Mouse (Mus musculus): ENCODE results near the gene Hist1h2aa. TPM values are rescaled to one million over a fixed set of nuclear protein-coding genes. Genes with fewer than 3 reads are reported as not detected.

Gene Hist1h2aa
- polyA plus RNA-seq, 1 experiment from 2014 or later = not detected

DNA sequence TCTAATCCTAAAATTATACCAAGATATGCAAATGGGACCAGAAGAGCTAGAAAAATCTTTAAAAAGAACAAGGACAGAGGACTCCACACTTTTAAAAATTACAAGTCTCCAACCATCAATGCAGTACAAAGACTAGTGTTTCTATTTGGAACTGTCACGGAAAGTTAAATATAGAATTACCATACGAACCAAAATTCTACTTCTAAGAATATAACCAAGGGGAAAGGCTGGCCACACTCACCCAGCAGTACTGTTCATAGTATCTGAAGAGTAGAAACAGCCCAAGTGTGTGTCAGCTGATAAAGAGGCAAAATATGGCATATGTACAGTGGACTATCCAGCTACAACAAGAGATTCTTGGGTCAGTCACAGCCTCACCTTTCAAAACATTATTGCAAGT, 30.6 kb downstream of the Hist1h2aa start:
- H3K4me2 ChIP-seq (ENCODE audit: low read depth) = no peak overlapping the region
- no peaks in the 10 kb centered on the region for H3K27me3 ChIP-seq (ENCODE audit: control insufficient read depth, insufficient read depth, low read length)
- H3K4me3 ChIP-seq (ENCODE audit: low read depth, low read length) = no peak overlapping the region
- no peaks in the 10 kb centered on the region for H3K4me1 ChIP-seq (ENCODE audit: control insufficient read depth, insufficient read depth, low read length)
- H3K9me3 ChIP-seq (ENCODE audit: control insufficient read depth, low read length) = no peaks in the 10 kb centered on the region
- 92% methylated on average over 2 of the region's 2 CpGs for WGBS
- H3K9ac ChIP-seq (ENCODE audit: low read length) = no peak overlapping the region
- no peak overlapping the region for H3K27ac ChIP-seq (ENCODE audit: low read depth, low read length)
- DNase-seq (ENCODE audit: low spot score) (no peak), ATAC-seq (ENCODE audit: insufficient read depth, low FRiP score, low TSS enrichment) (no peak)
- no peaks in the 10 kb centered on the region for H3K36me3 ChIP-seq (ENCODE audit: control insufficient read depth, insufficient read depth, low read length)

DNA sequence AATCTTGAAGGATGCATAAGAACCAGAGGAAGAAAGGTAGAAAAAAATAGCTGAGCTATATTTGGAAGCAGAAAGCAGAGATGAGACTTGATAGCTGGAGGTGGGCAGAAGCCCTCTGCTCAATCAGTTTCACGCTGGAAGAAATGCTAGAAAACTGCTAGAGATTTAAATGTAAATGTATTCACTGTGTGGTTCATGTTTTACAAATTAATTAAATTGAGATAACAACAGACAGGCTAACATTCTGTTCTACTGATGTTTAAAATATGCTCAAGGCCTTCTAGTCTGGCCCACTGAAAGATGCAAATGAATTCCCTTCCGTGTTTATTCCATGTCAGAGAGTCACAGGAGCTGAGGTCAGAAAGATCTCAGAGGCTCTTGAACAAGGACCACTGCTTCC, 37.6 kb downstream of the Hist1h2aa start:
- Histone ChIP-seq H3K9me3 (ENCODE audit: control insufficient read depth, low read length) (no peaks in the 10 kb centered on the region), H3K4me3 (ENCODE audit: low read depth, low read length) (no peak overlapping the region), H3K27ac (ENCODE audit: low read depth, low read length) (no peak overlapping the region), H3K36me3 (ENCODE audit: control insufficient read depth, insufficient read depth, low read length) (no peaks in the 10 kb centered on the region), H3K27me3 (ENCODE audit: control insufficient read depth, insufficient read depth, low read length) (no peaks in the 10 kb centered on the region), H3K4me2 (ENCODE audit: low read depth) (no peak overlapping the region), H3K9ac (ENCODE audit: low read length) (no peak overlapping the region), H3K4me1 (ENCODE audit: control insufficient read depth, insufficient read depth, low read length) (no peaks in the 10 kb centered on the region)
- ATAC-seq (ENCODE audit: insufficient read depth, low FRiP score, low TSS enrichment) (no peak), DNase-seq (ENCODE audit: low spot score) (no peak)
- WGBS = 76% methylated on average over 2 of the region's 2 CpGs

GRCm38 (mm10) chr13:23972271-23972670, 38.0 kb downstream of the Hist1h2aa start:
- H3K9ac ChIP-seq (ENCODE audit: low read length) = no peak overlapping the region
- ATAC-seq (ENCODE audit: insufficient read depth, low FRiP score, low TSS enrichment) (no peak), DNase-seq (ENCODE audit: low spot score) (no peak)
- no peak overlapping the region for H3K4me3 ChIP-seq (ENCODE audit: low read depth, low read length)
- no peaks in the 10 kb centered on the region for H3K27me3 ChIP-seq (ENCODE audit: control insufficient read depth, insufficient read depth, low read length)
- no peaks in the 10 kb centered on the region for H3K36me3 ChIP-seq (ENCODE audit: control insufficient read depth, insufficient read depth, low read length)
- no peaks in the 10 kb centered on the region for H3K4me1 ChIP-seq (ENCODE audit: control insufficient read depth, insufficient read depth, low read length)
- no peaks in the 10 kb centered on the region for H3K9me3 ChIP-seq (ENCODE audit: control insufficient read depth, low read length)
- no peak overlapping the region for H3K4me2 ChIP-seq (ENCODE audit: low read depth)
- H3K27ac ChIP-seq (ENCODE audit: low read depth, low read length) = no peak overlapping the region
- 81% methylated on average over 5 of the region's 5 CpGs for WGBS

Small RNAs within 50 kb of the gene (microRNA-seq; reads per million reads assigned to microRNA genes)
- not detected for gene Gm44344

Other genes with a start within 250 kb of the Hist1h2aa start
- gene Hist1h1t, start 238.6 kb upstream of the Hist1h2aa start, polyA plus RNA-seq (2014; fragmentation: Nextera tagmentation; extraction: Ambion mirVana) = not detected in 2 replicates
- gene Hist1h4c, start 236.0 kb upstream of the Hist1h2aa start, polyA plus RNA-seq (2014; fragmentation: Nextera tagmentation; extraction: Ambion mirVana) = 4.1 and 5.2 TPM in 2 replicates
- gene Hfe, start 223.6 kb upstream of the Hist1h2aa start, polyA plus RNA-seq (2014; fragmentation: Nextera tagmentation; extraction: Ambion mirVana) = 3.2 and 3.3 TPM in 2 replicates
- 12.2 and 15.3 TPM in 2 replicates for gene Hist1h1c, start 195.7 kb upstream of the Hist1h2aa start, polyA plus RNA-seq (2014; fragmentation: Nextera tagmentation; extraction: Ambion mirVana)
- 8.3 and 10.6 TPM in 2 replicates for gene Hist1h3c, start 188.9 kb upstream of the Hist1h2aa start, polyA plus RNA-seq (2014; fragmentation: Nextera tagmentation; extraction: Ambion mirVana)
- 2.4 and 2.9 TPM in 2 replicates for gene Hist1h2bb, start 187.7 kb upstream of the Hist1h2aa start, polyA plus RNA-seq (2014; fragmentation: Nextera tagmentation; extraction: Ambion mirVana)
- gene Hist1h2ab, start 183.3 kb upstream of the Hist1h2aa start, polyA plus RNA-seq (2014; fragmentation: Nextera tagmentation; extraction: Ambion mirVana) = 33.1 and 47.3 TPM in 2 replicates
- gene Hist1h3b, start 182.2 kb upstream of the Hist1h2aa start, polyA plus RNA-seq (2014; fragmentation: Nextera tagmentation; extraction: Ambion mirVana) = 6.2 and 8.4 TPM in 2 replicates
- gene Hist1h4b, start 177.4 kb upstream of the Hist1h2aa start, polyA plus RNA-seq (2014; fragmentation: Nextera tagmentation; extraction: Ambion mirVana) = 4.3 and 9.0 TPM in 2 replicates
- not detected in 2 replicates for gene Hist1h4a, start 173.2 kb upstream of the Hist1h2aa start, polyA plus RNA-seq (2014; fragmentation: Nextera tagmentation; extraction: Ambion mirVana)
- gene Hist1h3a, start 172.1 kb upstream of the Hist1h2aa start, polyA plus RNA-seq (2014; fragmentation: Nextera tagmentation; extraction: Ambion mirVana) = 2.3 and 4.3 TPM in 2 replicates
- 1.1 and 3.6 TPM in 2 replicates for gene Hist1h1a, start 170.8 kb upstream of the Hist1h2aa start, polyA plus RNA-seq (2014; fragmentation: Nextera tagmentation; extraction: Ambion mirVana)
- not detected in 2 replicates for gene Trim38, start 164.5 kb upstream of the Hist1h2aa start, polyA plus RNA-seq (2014; fragmentation: Nextera tagmentation; extraction: Ambion mirVana)
- not detected in 2 replicates for gene Slc17a2, start 127.5 kb upstream of the Hist1h2aa start, polyA plus RNA-seq (2014; fragmentation: Nextera tagmentation; extraction: Ambion mirVana)
- not detected in 2 replicates for gene Slc17a3, start 95.0 kb upstream of the Hist1h2aa start, polyA plus RNA-seq (2014; fragmentation: Nextera tagmentation; extraction: Ambion mirVana)
- gene Slc17a1, start 66.7 kb upstream of the Hist1h2aa start, polyA plus RNA-seq (2014; fragmentation: Nextera tagmentation; extraction: Ambion mirVana) = not detected in 2 replicates
- 0.49 and 0.64 TPM in 2 replicates for gene Slc17a4, start 19.5 kb upstream of the Hist1h2aa start, polyA plus RNA-seq (2014; fragmentation: Nextera tagmentation; extraction: Ambion mirVana)
- not detected in 2 replicates for gene Hist1h2ba, start 306 bp upstream of the Hist1h2aa start, polyA plus RNA-seq (2014; fragmentation: Nextera tagmentation; extraction: Ambion mirVana)
- 0.45 and 0.73 TPM in 2 replicates for gene Scgn, start 56.8 kb downstream of the Hist1h2aa start, polyA plus RNA-seq (2014; fragmentation: Nextera tagmentation; extraction: Ambion mirVana)